Mouse (Mus musculus): ENCODE data around the gene Hnrnpa0. TPM values are rescaled to one million over a fixed set of nuclear protein-coding genes. Genes with fewer than 3 reads are reported as not detected.

Hnrnpa0 gene
- polyA plus RNA-seq, 1 experiment from 2014 or later: 13.7 TPM

- H3K27ac ChIP-seq (ENCODE audit: low read length): no peak overlapping the region
- H3K9ac ChIP-seq (ENCODE audit: low read length): no peak overlapping the region
- no peak for ATAC-seq (replicated peaks; ENCODE audit: extremely low read depth, insufficient read depth, low FRiP score)
- no peaks in the 10 kb centered on the region for H3K27me3 ChIP-seq (ENCODE audit: control insufficient read depth, insufficient read depth, low read length)
- H3K4me3 ChIP-seq (ENCODE audit: low read length): no peak overlapping the region
- 0 out of 2 replicates have a peak, but pooled peaks cover 3% of the 10 kb centered on the region for H3K36me3 ChIP-seq (ENCODE audit: control insufficient read depth, insufficient read depth)
- WGBS: 53% methylated on average over 8 of the region's 8 CpGs
- H3K4me1 ChIP-seq (ENCODE audit: control insufficient read depth, insufficient read depth, low read length): no peaks in the 10 kb centered on the region
- H3K9me3 ChIP-seq (replicated peaks; ENCODE audit: control insufficient read depth, low read length): no peaks in the 10 kb centered on the region
- no peak overlapping the region for H3K4me2 ChIP-seq (ENCODE audit: low read depth, low read length)
Measured at GRCm38 (mm10) chr13:58090643-58091042, 37.7 kb downstream of the Hnrnpa0 start.

- peaks cover 8% of the 10 kb centered on the region for H3K4me1 ChIP-seq (ENCODE audit: control insufficient read depth, insufficient read depth, low read length)
- H3K4me3 ChIP-seq (ENCODE audit: low read length): no peak overlapping the region
- no peak for ATAC-seq (replicated peaks; ENCODE audit: extremely low read depth, insufficient read depth, low FRiP score)
- 88% methylated on average over 5 of the region's 5 CpGs for WGBS
- H3K27ac ChIP-seq (ENCODE audit: low read length): no peak overlapping the region
- H3K4me2 ChIP-seq (ENCODE audit: low read depth, low read length): no peak overlapping the region
- H3K9ac ChIP-seq (ENCODE audit: low read length): no peak overlapping the region
- H3K9me3 ChIP-seq (replicated peaks; ENCODE audit: control insufficient read depth, low read length): no peaks in the 10 kb centered on the region
- H3K27me3 ChIP-seq (ENCODE audit: control insufficient read depth, insufficient read depth, low read length): no peaks in the 10 kb centered on the region
- H3K36me3 ChIP-seq (ENCODE audit: control insufficient read depth, insufficient read depth): 0 out of 2 replicates have a peak, but pooled peaks cover 4% of the 10 kb centered on the region
Measured at GRCm38 (mm10) chr13:58084396-58084795, 44.0 kb downstream of the Hnrnpa0 start.

- H3K9ac ChIP-seq (ENCODE audit: low read length): no peak overlapping the region
- no peak overlapping the region for H3K27ac ChIP-seq (ENCODE audit: low read length)
- H3K9me3 ChIP-seq (replicated peaks; ENCODE audit: control insufficient read depth, low read length): no peaks in the 10 kb centered on the region
- peaks cover 11% of the 10 kb centered on the region for H3K4me1 ChIP-seq (ENCODE audit: control insufficient read depth, insufficient read depth, low read length)
- H3K4me3 ChIP-seq (ENCODE audit: low read length): no peak overlapping the region
- H3K4me2 ChIP-seq (ENCODE audit: low read depth, low read length): no peak overlapping the region
- no peak for ATAC-seq (replicated peaks; ENCODE audit: extremely low read depth, insufficient read depth, low FRiP score)
- H3K36me3 ChIP-seq (ENCODE audit: control insufficient read depth, insufficient read depth): 0 out of 2 replicates have a peak, but pooled peaks cover 4% of the 10 kb centered on the region
- 71% methylated on average over 11 of the region's 11 CpGs for WGBS
- no peaks in the 10 kb centered on the region for H3K27me3 ChIP-seq (ENCODE audit: control insufficient read depth, insufficient read depth, low read length)
Measured at GRCm38 (mm10) chr13:58083521-58083920, 44.8 kb downstream of the Hnrnpa0 start.

GRCm38 (mm10) chr13:58083048-58083447, 45.3 kb downstream of the Hnrnpa0 start:
- 52% methylated on average over 5 of the region's 5 CpGs for WGBS
- H3K4me2 ChIP-seq (ENCODE audit: low read depth, low read length): no peak overlapping the region
- peaks cover 13% of the 10 kb centered on the region for H3K4me1 ChIP-seq (ENCODE audit: control insufficient read depth, insufficient read depth, low read length)
- ATAC-seq (replicated peaks; ENCODE audit: extremely low read depth, insufficient read depth, low FRiP score): no peak
- H3K4me3 ChIP-seq (ENCODE audit: low read length): no peak overlapping the region
- H3K36me3 ChIP-seq (ENCODE audit: control insufficient read depth, insufficient read depth): 0 out of 2 replicates have a peak, but pooled peaks cover 4% of the 10 kb centered on the region
- no peak overlapping the region for H3K9ac ChIP-seq (ENCODE audit: low read length)
- no peaks in the 10 kb centered on the region for H3K27me3 ChIP-seq (ENCODE audit: control insufficient read depth, insufficient read depth, low read length)
- no peaks in the 10 kb centered on the region for H3K9me3 ChIP-seq (replicated peaks; ENCODE audit: control insufficient read depth, low read length)
- H3K27ac ChIP-seq (ENCODE audit: low read length): no peak overlapping the region

- H3K27me3 ChIP-seq (ENCODE audit: control insufficient read depth, insufficient read depth, low read length): no peaks in the 10 kb centered on the region
- no peak overlapping the region for H3K4me2 ChIP-seq (ENCODE audit: low read depth, low read length)
- peaks cover 20% of the 10 kb centered on the region for H3K4me1 ChIP-seq (ENCODE audit: control insufficient read depth, insufficient read depth, low read length)
- no peaks in the 10 kb centered on the region for H3K36me3 ChIP-seq (ENCODE audit: control insufficient read depth, insufficient read depth)
- 56% methylated on average over 5 of the region's 5 CpGs for WGBS
- H3K9me3 ChIP-seq (replicated peaks; ENCODE audit: control insufficient read depth, low read length): no peaks in the 10 kb centered on the region
- ATAC-seq (replicated peaks; ENCODE audit: extremely low read depth, insufficient read depth, low FRiP score): no peak
- H3K4me3 ChIP-seq (ENCODE audit: low read length): no peak overlapping the region
- H3K9ac ChIP-seq (ENCODE audit: low read length): no peak overlapping the region
- no peak overlapping the region for H3K27ac ChIP-seq (ENCODE audit: low read length)
Measured at GRCm38 (mm10) chr13:58078361-58078760, 50.0 kb downstream of the Hnrnpa0 start.

Other genes with a start within 250 kb of the Hnrnpa0 start
- 0.40 and 0.77 TPM in 2 replicates for gene Spock1, start 220.2 kb downstream of the Hnrnpa0 start, polyA plus RNA-seq (2015; fragmentation: Nextera tagmentation; extraction: Ambion mirVana)
- gene Klhl3, start 15.0 kb downstream of the Hnrnpa0 start, polyA plus RNA-seq (2015; fragmentation: Nextera tagmentation; extraction: Ambion mirVana): 8.5 and 9.6 TPM in 2 replicates
- gene Idnk, start 29.1 kb upstream of the Hnrnpa0 start, polyA plus RNA-seq (2015; fragmentation: Nextera tagmentation; extraction: Ambion mirVana): 32.4 and 35.8 TPM in 2 replicates
- gene Ubqln1, start 87.1 kb upstream of the Hnrnpa0 start, polyA plus RNA-seq (2015; fragmentation: Nextera tagmentation; extraction: Ambion mirVana): 71.4 and 71.8 TPM in 2 replicates
- gene Gkap1, start 147.1 kb upstream of the Hnrnpa0 start, polyA plus RNA-seq (2015; fragmentation: Nextera tagmentation; extraction: Ambion mirVana): 17.0 and 18.9 TPM in 2 replicates
- 0.30 and 0.35 TPM in 2 replicates for gene Kif27, start 230.6 kb upstream of the Hnrnpa0 start, polyA plus RNA-seq (2015; fragmentation: Nextera tagmentation; extraction: Ambion mirVana)